Mouse (Mus musculus) lung, postnatal 0 days (tissue): ENCODE results near the gene Tyk2.

ENCODE experiments used
- CTCF ChIP-seq: IDR thresholded peaks from 2 replicates; pipeline ENCODE4 v1.5.1; 2016; ENCODE audit warnings: antibody characterized with exemption, mild to moderate bottlenecking
- EP300 ChIP-seq: IDR thresholded peaks from 2 replicates; pipeline ENCODE4 v1.6.1; 2016; ENCODE audit warnings: antibody characterized with exemption, mild to moderate bottlenecking, control low read depth

DNA sequence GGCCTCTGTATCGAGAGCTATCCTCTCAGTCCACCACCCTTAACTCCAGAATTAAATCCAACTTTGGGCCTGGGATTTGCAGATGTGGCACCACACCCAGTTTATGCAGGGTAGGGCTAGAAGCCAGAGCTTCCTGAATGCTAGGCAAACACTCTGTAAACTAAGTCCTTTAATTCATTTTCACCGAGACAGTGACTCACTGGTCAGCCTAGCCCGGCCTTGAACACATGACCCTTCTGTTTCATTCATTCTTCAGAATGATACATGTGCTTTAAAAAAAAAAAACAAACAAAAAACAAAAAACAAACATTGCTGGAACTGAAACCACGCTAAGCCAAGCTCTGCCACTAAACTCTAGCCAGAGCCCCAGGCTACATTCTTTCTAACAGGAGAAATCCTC lies 7.3 kb upstream of the Tyk2 start:
- TF ChIP-seq EP300 (no peak), CTCF (no peak)
